26 mouse cellular contexts compared by ENCODE assay signal in the genomic region with DNA sequence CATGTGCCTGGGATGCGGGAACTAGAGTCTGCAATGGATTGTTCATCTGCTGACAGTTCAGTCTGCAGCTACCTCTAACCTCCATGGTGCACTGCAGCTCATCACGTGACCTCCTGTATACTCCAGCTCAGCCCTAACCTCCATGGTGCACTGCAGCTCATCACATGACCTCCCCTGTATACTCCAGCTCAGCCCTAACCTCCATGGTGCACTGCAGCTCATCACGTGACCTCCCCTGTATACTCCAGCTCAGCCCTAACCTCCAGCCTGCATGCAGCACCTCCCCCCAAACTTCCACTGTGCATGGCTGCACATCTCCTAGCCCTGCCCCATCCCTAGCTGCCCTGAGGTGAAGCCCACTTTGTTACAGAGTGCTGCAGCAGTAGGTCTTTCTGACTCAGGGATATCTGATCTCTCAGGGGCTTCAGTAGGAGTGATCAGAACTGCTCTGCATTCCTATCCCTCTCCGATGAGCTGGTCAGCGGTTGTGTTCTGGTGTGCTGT. TPM values are rescaled to one million over a fixed set of nuclear protein-coding genes. Genes with fewer than 3 reads are reported as not detected.
DNase-seq lines count a peak whose midpoint lies in the region; ATAC-seq and TF ChIP-seq lines count a peak whose summit lies in the region.
"Had no signal": no experiment of that assay in that cellular context is flagged by ENCODE, and none has a peak within 500 bp of the region (broad histone marks: within the 10 kb centered on the region; RNA-seq: fewer than 3 reads in every experiment).

No protein-coding gene starts in this region.

- no peak for TF ChIP-seq RAD21 in CH12.LX (IDR thresholded peaks at IDR 0.05; ENCODE audit: low read depth, low read length)

- in situ Hi-C loops in CH12.LX (cut with MboI; ENCODE audit: low pct_ligation_motif_present, low pct_unique_long_range_greater_than_20kb, low sequenced_read_pairs) = no loop called here

- dilution Hi-C loops in CH12.LX (cut with MboI; ENCODE audit: extremely low pct_ligation_motif_present, extremely low pct_unique_long_range_greater_than_20kb, low sequenced_read_pairs) = no loop called here

- DNase-seq in heart, embryonic 10.5 days (ENCODE audit: low spot score) = no peak
- DNase-seq in liver, embryonic 11.5 days (ENCODE audit: low spot score) = no peak
- DNase-seq in CH12.LX (ENCODE audit: extremely low read depth) = no peak
- DNase-seq in ZHBTc4 (ENCODE audit: low read depth, low spot score) = peak; percentile 10
- DNase-seq in urinary bladder, adult 18-20 months (ENCODE audit: low spot score in 2 of 2) = no peak
- DNase-seq in cerebellum, postnatal 10 days = no peak
- DNase-seq: adrenal gland, postnatal 14 days; cerebellum, adult 11 months; cerebellum, adult 9-10 months; embryo, embryonic 11 days; forebrain, postnatal 0 days; gastrocnemius, postnatal 10 days; kidney, adult 18-20 months; lung, adult 2 months; thymus, postnatal 4 days had no signal

- no peak for ATAC-seq in heart, embryonic 11.5 days (replicated peaks; ENCODE audit: insufficient number of reproducible peaks, low FRiP score, low TSS enrichment)
- 0 out of 2 replicates have a peak, but pooled peaks have one; percentile 29 for ATAC-seq in liver, embryonic 11.5 days (replicated peaks; ENCODE audit: low FRiP score)
- no peak for ATAC-seq in liver, embryonic 12.5 days
- ATAC-seq: forebrain, postnatal 0 days; hindbrain, embryonic 16.5 days had no signal

- H3K4me3 ChIP-seq in heart, embryonic 10.5 days = no peak overlapping the region
- no peak overlapping the region for H3K4me3 ChIP-seq in heart, embryonic 11.5 days (ENCODE audit: low read depth, low read length)
- H3K4me3 ChIP-seq in liver, embryonic 11.5 days (ENCODE audit: low read depth, low read length) = no peak overlapping the region
- H3K4me3 ChIP-seq in liver, embryonic 12.5 days = no peak overlapping the region
- no peak overlapping the region for H3K4me3 ChIP-seq in CH12.LX (replicated peaks in 1 of 3; ENCODE audit: low read depth in 2 of 3, low read length in 2 of 3, poor library complexity in 1 of 3)
- H3K4me3 ChIP-seq: erythroblast, embryonic 14.5 days; forebrain, embryonic 12.5 days; heart, embryonic 15.5 days; limb, embryonic 12.5 days; midbrain, embryonic 12.5 days had no signal

- H3K9me3 ChIP-seq in heart, embryonic 10.5 days = no peaks in the 10 kb centered on the region
- H3K9me3 ChIP-seq in heart, embryonic 11.5 days (replicated peaks; ENCODE audit: control insufficient read depth, low read length) = no peaks in the 10 kb centered on the region
- no peaks in the 10 kb centered on the region for H3K9me3 ChIP-seq in liver, embryonic 11.5 days (ENCODE audit: control insufficient read depth, low read length)
- H3K9me3 ChIP-seq in liver, embryonic 12.5 days (replicated peaks) = no peaks in the 10 kb centered on the region
- no peaks in the 10 kb centered on the region for H3K9me3 ChIP-seq in CH12.LX (replicated peaks; ENCODE audit: low read length)
- H3K9me3 ChIP-seq: forebrain, embryonic 12.5 days; heart, embryonic 15.5 days; limb, embryonic 12.5 days; midbrain, embryonic 12.5 days had no signal

- H3K4me2 ChIP-seq in heart, embryonic 11.5 days = no peak overlapping the region
- no peak overlapping the region for H3K4me2 ChIP-seq in liver, embryonic 11.5 days
- H3K4me2 ChIP-seq in liver, embryonic 12.5 days = no peak overlapping the region
- H3K4me2 ChIP-seq in CH12.LX (ENCODE audit: insufficient read depth, low read depth, poor library complexity, severe bottlenecking) = no peak overlapping the region
- H3K4me2 ChIP-seq: forebrain, embryonic 12.5 days; heart, embryonic 15.5 days; limb, embryonic 12.5 days; midbrain, embryonic 12.5 days had no signal

- no peaks in the 10 kb centered on the region for H3K79me2 ChIP-seq in CH12.LX (replicated peaks; ENCODE audit: control insufficient read depth, extremely low read depth, insufficient read depth, poor library complexity, severe bottlenecking)

- TF ChIP-seq EP300 in CH12.LX (IDR thresholded peaks at IDR 0.05; ENCODE audit: low read length) = no peak

- H3K27me3 ChIP-seq in heart, embryonic 10.5 days (ENCODE audit: insufficient read depth, poor library complexity, severe bottlenecking) = no peaks in the 10 kb centered on the region
- H3K27me3 ChIP-seq in heart, embryonic 11.5 days (ENCODE audit: control insufficient read depth, insufficient read depth, low read length) = no peaks in the 10 kb centered on the region
- H3K27me3 ChIP-seq in liver, embryonic 11.5 days (replicated peaks; ENCODE audit: control insufficient read depth, insufficient read depth, low read length) = no peaks in the 10 kb centered on the region
- H3K27me3 ChIP-seq in liver, embryonic 12.5 days (replicated peaks) = no peaks in the 10 kb centered on the region
- H3K27me3 ChIP-seq in CH12.LX (replicated peaks) = no peaks in the 10 kb centered on the region
- H3K27me3 ChIP-seq: forebrain, embryonic 12.5 days; heart, embryonic 15.5 days; limb, embryonic 12.5 days; midbrain, embryonic 12.5 days had no signal

- H3K27ac ChIP-seq in heart, embryonic 10.5 days = 0 out of 2 replicates have a peak overlapping the region, but pooled peaks have one; percentile 38
- no peak overlapping the region for H3K27ac ChIP-seq in heart, embryonic 11.5 days (ENCODE audit: low read depth, low read length)
- H3K27ac ChIP-seq in liver, embryonic 11.5 days (ENCODE audit: low read depth, low read length) = no peak overlapping the region
- no peak overlapping the region for H3K27ac ChIP-seq in liver, embryonic 12.5 days
- H3K27ac ChIP-seq in CH12.LX (ENCODE audit: insufficient read depth, low read depth) = no peak overlapping the region
- H3K27ac ChIP-seq: forebrain, embryonic 12.5 days; heart, embryonic 15.5 days; limb, embryonic 12.5 days; midbrain, embryonic 12.5 days had no signal

- WGBS in heart, embryonic 10.5 days = 58% methylated on average over 5 of the region's 5 CpGs
- 50% methylated on average over 5 of the region's 5 CpGs for WGBS in heart, embryonic 11.5 days (ENCODE audit: insufficient replicate concordance)
- WGBS in liver, embryonic 11.5 days = 73% methylated on average over 5 of the region's 5 CpGs
- WGBS in liver, embryonic 12.5 days (ENCODE audit: insufficient replicate concordance) = 62% methylated on average over 5 of the region's 5 CpGs

- no peak for TF ChIP-seq CTCF in CH12.LX (conservative IDR thresholded peaks at IDR 0.05 in 1 of 2, IDR thresholded peaks at IDR 0.05 in 1 of 2; ENCODE audit: low read depth in 2 of 2, low read length in 2 of 2)

- H3K4me1 ChIP-seq in heart, embryonic 10.5 days = peaks cover 11% of the 10 kb centered on the region
- H3K4me1 ChIP-seq in heart, embryonic 11.5 days (ENCODE audit: control insufficient read depth, insufficient read depth, low read length) = no peaks in the 10 kb centered on the region
- no peaks in the 10 kb centered on the region for H3K4me1 ChIP-seq in liver, embryonic 11.5 days (replicated peaks; ENCODE audit: control insufficient read depth, insufficient read depth, low read length)
- peaks cover 3% of the 10 kb centered on the region; the same call in 1 of the 2 replicates for H3K4me1 ChIP-seq in liver, embryonic 12.5 days
- H3K4me1 ChIP-seq in CH12.LX (ENCODE audit: control insufficient read depth in 1 of 2, insufficient read depth in 2 of 2) = peaks cover 3 to 4% of the 10 kb centered on the region in 2 experiments; a peak in 3 of 4 replicates

- H3K9ac ChIP-seq in heart, embryonic 11.5 days (ENCODE audit: low read depth, low read length) = no peak overlapping the region
- H3K9ac ChIP-seq in liver, embryonic 11.5 days (ENCODE audit: low read depth, low read length) = no peak overlapping the region
- no peak overlapping the region for H3K9ac ChIP-seq in liver, embryonic 12.5 days
- no peak overlapping the region for H3K9ac ChIP-seq in CH12.LX (ENCODE audit: insufficient read depth, low read depth)
- H3K9ac ChIP-seq: forebrain, embryonic 12.5 days; forebrain, postnatal 0 days; heart, embryonic 15.5 days; limb, embryonic 12.5 days; midbrain, embryonic 12.5 days had no signal

- H3K36me3 ChIP-seq in heart, embryonic 10.5 days = no peaks in the 10 kb centered on the region
- no peaks in the 10 kb centered on the region for H3K36me3 ChIP-seq in heart, embryonic 11.5 days (ENCODE audit: control insufficient read depth, insufficient read depth, low read length)
- H3K36me3 ChIP-seq in liver, embryonic 11.5 days (ENCODE audit: control insufficient read depth, insufficient read depth, low read length) = no peaks in the 10 kb centered on the region
- H3K36me3 ChIP-seq in liver, embryonic 12.5 days = no peaks in the 10 kb centered on the region
- no peaks in the 10 kb centered on the region for H3K36me3 ChIP-seq in CH12.LX (replicated peaks in 1 of 2; ENCODE audit: control insufficient read depth in 1 of 2, insufficient read depth in 1 of 2, low read length in 1 of 2)
- H3K36me3 ChIP-seq: forebrain, embryonic 12.5 days; heart, embryonic 15.5 days; limb, embryonic 12.5 days; midbrain, embryonic 12.5 days had no signal

- TF ChIP-seq POLR2A in CH12.LX (IDR thresholded peaks at IDR 0.05; ENCODE audit: low read depth, low read length) = no peak

TF ChIP-seq in CH12.LX, 34 proteins besides CTCF, POLR2A, EP300 and RAD21:
- TF ChIP-seq NRF1 (IDR thresholded peaks at IDR 0.05; ENCODE audit: low read depth, low read length) (no peak), KAT2A (IDR thresholded peaks at IDR 0.05; ENCODE audit: insufficient replicate concordance, low read length) (no peak), USF1 (IDR thresholded peaks at IDR 0.05; ENCODE audit: low read depth, low read length) (peak; percentile 63), USF2 (conservative IDR thresholded peaks at IDR 0.05; ENCODE audit: low read depth, low read length) (peak; percentile 61), BHLHE40 (IDR thresholded peaks at IDR 0.05; ENCODE audit: low read depth, low read length) (peak; percentile 30; the same call in 1 of the 2 replicates)

RNA-seq across cellular contexts. Expression of gene Dcdc2a, which starts 54.8 kb away (rescaled TPM):
- polyA plus RNA-seq in heart, embryonic 10.5 days (2016; fragmentation: Nextera tagmentation; extraction: Ambion mirVana) = 0.75 and 0.83 TPM in 2 replicates
- polyA plus RNA-seq in heart, embryonic 11.5 days (2014; fragmentation: Nextera tagmentation; extraction: Ambion mirVana) = 0.69 and 1.2 TPM in 2 replicates
- polyA plus RNA-seq in liver, embryonic 11.5 days (2014; fragmentation: Nextera tagmentation; extraction: Ambion mirVana) = 0.30 and 0.48 TPM in 2 replicates
- polyA plus RNA-seq in liver, embryonic 12.5 days (2016; fragmentation: Nextera tagmentation; extraction: Ambion mirVana) = 0.13 and 0.15 TPM in 2 replicates
- not detected in 2 replicates for total RNA-seq in CH12.LX (2012; rRNA removed)
- total RNA-seq in CH12.LX (2014; rRNA removed) = not detected in 2 replicates
- not detected in 2 replicates for polyA plus RNA-seq in CH12.LX (2012; ENCODE audit: insufficient read length, low read depth)
- total RNA-seq: heart, adult 8-10 months; heart, postnatal 25 days; megakaryocyte, adult 5-6 weeks had no signal
- polyA plus RNA-seq: erythroblast, embryonic 14.5 days had no signal
